Mouse (Mus musculus) CD4-positive helper T cell, adult 2 months (primary cell): ENCODE measurements around the gene Tbck.
A peak's percentile ranks its signal among the peaks of the same experiment; 100 is the strongest.

Source experiments
- DNase-seq: peaks from one replicate; pipeline ENCODE4 v3.0.0-alpha.2; 2012; ENCODE audit warnings: low read depth, missing footprints, low spot score

The Tbck gene

GRCm38 (mm10) chr3:132831179-132831873 lies 147.4 kb downstream of the Tbck start:
- DNase-seq: no peak

DNA sequence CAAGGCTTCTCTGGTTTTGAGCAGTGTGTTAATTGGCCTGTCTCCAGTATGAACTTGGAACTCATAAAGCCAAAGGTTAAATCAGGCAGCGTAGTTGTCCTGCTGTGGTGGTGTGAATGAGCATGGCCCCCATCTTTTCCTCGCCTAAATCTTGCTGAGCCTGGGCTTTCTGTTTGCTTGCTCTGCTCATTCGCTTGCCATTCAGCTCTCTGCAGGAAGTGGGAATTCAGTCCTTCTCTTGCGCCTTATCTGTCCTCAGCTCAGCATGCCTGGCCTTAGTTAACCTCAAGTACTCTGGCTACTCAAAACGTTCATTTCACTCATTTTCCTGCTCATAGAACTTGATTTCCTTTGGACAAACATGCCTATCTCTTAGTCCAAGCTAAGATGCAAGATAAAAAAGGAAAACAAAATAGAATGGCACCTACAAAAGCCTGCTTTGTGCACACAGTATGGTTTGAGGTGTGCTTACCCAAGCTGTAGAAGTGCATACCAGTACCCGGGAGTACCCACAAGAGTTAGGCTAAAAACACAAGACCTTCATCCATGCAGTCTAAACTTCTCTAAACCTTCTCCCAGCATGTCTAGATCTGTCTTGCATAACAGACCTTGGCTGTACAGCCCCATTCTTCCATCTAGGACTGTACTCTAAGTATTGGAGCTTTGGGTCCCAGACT lies 151.3 kb downstream of the Tbck start:
- DNase-seq: no peak

GRCm38 (mm10) chr3:132837134-132837533 lies 153.2 kb downstream of the Tbck start:
- no peak for DNase-seq

- DNase-seq: no peak
Observed at GRCm38 (mm10) chr3:132838656-132839417, 154.9 kb downstream of the Tbck start.

DNA sequence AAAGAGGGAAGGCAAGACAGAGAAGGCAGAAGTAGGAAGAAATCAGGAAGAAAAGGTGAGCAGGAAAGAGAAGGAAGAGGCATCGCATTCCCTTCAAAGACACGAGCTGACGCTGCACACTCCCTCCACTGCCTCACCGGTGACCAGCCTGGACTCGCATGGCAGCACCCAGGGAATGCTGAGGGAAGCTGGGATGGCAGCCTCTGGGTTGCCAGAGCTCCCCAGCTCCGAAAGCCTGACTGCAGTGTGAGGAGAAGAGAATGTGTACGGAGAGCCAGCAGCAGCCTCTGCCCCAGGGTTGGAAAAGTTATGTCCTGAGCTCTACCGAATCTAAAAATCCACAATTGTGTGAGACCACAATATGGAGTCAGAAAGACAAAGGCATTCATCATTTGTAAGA lies 155.6 kb downstream of the Tbck start:
- DNase-seq: no peak

GRCm38 (mm10) chr3:132842676-132843075 lies 158.7 kb downstream of the Tbck start:
- DNase-seq: no peak

- DNase-seq: no peak
Observed at GRCm38 (mm10) chr3:132849669-132850068, 165.7 kb downstream of the Tbck start.

DNA sequence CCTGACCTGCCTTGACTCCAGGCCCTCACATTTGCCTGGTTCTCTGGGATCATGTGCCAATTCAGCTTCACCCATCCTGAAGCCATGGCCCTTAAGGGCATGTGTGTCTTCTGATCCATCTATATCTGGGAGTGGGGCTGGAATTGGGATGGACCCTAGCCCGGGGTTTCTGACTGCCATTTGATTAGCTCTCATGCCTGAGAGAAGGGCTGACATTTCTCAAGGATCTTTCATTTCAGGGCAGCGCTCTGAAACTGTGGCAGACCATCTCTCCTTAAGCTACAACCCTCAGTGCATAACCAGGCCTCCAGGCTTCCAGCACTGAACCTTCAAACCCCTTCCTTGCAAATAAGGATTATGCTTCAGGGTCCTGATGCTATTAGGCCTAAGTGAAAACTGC lies 166.5 kb downstream of the Tbck start:
- no peak for DNase-seq

- no peak for DNase-seq
Observed at GRCm38 (mm10) chr3:132851417-132851816, 167.5 kb downstream of the Tbck start.

DNA sequence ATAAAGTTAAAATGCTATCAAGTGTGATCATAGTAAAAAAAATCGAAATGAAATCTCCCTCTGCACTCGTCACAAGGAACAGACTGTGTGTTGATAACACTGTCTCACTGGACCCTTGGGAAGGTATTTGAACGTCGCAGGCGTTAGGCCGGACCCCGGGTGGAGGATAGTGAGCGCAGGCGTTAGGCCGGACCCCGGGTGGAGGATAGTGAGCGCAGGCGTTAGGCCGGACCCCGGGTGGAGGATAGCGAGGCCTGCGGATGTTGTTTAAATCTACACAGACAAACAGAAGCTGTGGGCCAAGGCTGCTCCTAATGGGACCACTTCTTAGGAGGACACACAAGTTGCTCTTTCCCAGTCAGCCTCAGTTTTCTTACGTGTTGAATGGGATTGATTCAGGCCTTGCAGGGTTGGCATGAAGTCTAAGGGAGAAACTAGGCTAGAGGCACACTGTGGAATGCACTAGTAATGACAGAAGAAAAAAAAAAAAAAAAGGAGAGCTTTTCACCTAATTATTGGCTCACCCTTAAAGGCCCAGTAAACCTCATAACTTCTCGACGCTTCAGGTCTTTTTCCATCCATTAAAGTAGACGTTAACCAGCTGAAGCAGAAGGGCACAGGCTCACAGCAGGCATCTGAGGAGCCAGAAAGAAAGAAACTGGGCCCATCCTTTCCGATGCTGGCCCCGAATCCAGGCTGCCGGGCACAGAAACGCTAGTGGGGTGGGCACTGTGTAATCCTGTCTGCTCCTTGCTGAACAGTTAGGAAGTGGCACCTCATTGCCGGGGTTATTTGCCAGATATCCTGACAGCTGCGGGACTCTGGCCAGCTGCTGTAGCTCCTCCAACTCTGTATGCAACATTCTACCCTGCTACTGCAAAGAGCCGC lies 168.1 kb downstream of the Tbck start:
- DNase-seq: no peak

DNA sequence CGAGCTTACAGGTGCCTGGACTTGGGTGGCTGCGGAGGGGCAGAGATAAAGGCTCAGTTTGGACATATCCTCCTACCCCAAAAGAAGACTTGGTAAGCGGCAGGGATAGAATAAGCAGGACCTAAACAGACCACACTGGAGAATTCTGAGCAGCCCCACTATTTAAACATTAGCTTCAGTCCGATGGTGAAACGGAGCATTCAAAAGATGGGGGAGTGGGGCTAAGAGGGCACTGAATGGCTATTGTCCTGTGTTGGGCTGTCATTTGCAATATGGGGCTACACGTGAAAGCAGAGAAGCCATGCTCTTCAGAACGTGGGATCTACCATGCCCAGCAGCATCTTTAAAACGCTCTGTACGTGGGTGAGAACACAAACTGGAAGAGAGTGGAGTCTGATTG lies 170.3 kb downstream of the Tbck start:
- DNase-seq: no peak

GRCm38 (mm10) chr3:132855458-132856212 lies 171.7 kb downstream of the Tbck start:
- no peak for DNase-seq

DNA sequence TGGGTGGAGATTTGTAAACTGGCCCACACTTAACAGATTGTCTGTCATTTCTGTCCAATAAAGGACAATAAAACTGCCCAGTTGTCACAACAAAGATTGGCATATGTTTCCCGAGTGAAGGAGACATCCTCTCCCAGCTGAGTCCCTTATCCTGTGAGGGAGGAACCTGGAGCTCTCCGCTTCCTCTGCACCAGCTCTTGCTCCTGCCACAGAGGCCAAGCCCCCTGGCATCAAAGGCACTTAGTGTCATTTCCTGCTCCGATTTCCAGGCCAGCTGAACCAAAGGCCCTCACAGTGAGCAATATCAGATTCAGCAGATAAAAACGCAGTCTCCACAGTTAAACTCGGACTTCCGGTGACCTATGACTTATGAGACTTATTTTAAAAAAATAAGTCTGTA lies 172.7 kb downstream of the Tbck start:
- DNase-seq: no peak

DNA sequence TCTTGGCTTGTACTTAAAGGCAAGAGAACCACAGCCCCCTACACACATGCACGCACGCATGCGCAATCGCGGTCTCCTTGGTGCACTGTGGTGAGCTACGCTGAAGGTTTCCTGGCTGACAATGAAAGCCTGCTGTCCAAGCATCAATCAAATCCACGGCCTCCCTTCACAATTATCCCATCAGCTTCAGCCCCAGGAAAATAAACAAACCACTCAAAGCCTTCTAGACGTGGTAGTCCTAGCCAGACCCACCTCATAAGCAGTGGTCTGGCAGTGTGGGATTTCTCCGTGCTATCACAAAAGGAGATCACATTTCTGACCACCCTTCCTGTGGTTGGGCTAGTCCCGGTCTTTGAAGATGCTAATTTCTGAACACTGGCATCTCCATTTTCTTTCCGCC lies 174.9 kb downstream of the Tbck start:
- DNase-seq: peak; percentile 13

GRCm38 (mm10) chr3:132859573-132859972 lies 175.6 kb downstream of the Tbck start:
- DNase-seq: no peak

- no peak for DNase-seq
Observed at GRCm38 (mm10) chr3:132860796-132861195, 176.9 kb downstream of the Tbck start.

DNA sequence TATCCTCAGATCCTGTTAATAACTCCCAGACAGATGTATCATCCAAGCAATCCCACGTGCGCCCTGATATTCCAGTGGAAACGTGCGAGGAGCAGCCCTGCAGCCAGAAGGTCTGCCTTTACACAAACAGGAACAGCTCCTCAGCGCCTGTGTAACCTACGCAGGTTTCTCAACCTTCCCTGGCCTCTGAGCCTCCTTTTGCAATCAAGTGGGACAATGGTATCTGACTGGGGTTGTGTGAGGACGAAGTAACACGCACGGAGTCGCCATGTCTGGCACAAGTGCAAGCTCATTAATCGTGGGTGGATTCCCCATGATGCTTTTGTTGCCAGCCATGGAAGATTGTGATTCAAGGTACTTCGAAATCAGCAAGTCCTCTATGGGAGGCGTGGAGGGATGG lies 179.9 kb downstream of the Tbck start:
- DNase-seq: no peak

- no peak for DNase-seq
Observed at GRCm38 (mm10) chr3:132864329-132864919, 180.5 kb downstream of the Tbck start.

GRCm38 (mm10) chr3:132864986-132865385 lies 181.0 kb downstream of the Tbck start:
- DNase-seq: peak; percentile 20

GRCm38 (mm10) chr3:132865596-132865995 lies 181.7 kb downstream of the Tbck start:
- DNase-seq: no peak

- DNase-seq: no peak
Observed at GRCm38 (mm10) chr3:132866984-132867383, 183.0 kb downstream of the Tbck start.
